Mouse (Mus musculus): Measurements from ENCODE around the gene Siglech. TPM values are rescaled to one million over a fixed set of nuclear protein-coding genes. Genes with fewer than 3 reads are reported as not detected.

The Siglech gene
- polyA plus RNA-seq, 1 experiment from 2014 or later, result 2.3 TPM

- no peaks in the 10 kb centered on the region for H3K27me3 ChIP-seq (ENCODE audit: control insufficient read depth, insufficient read depth, low read length)
- H3K9me3 ChIP-seq (ENCODE audit: control insufficient read depth, low read length), result no peaks in the 10 kb centered on the region
- DNase-seq (ENCODE audit: low spot score) (no peak), ATAC-seq (ENCODE audit: low FRiP score) (no peak)
- peaks cover 85% of the 10 kb centered on the region for H3K36me3 ChIP-seq (replicated peaks; ENCODE audit: control insufficient read depth, insufficient read depth)
- no peaks in the 10 kb centered on the region for H3K4me1 ChIP-seq (replicated peaks; ENCODE audit: control insufficient read depth, insufficient read depth, low read length)
- H3K9ac ChIP-seq, result no peak overlapping the region
- no peak overlapping the region for H3K4me3 ChIP-seq (replicated peaks; ENCODE audit: low read length)
- no peak overlapping the region for H3K4me2 ChIP-seq (replicated peaks)
- no peak overlapping the region for H3K27ac ChIP-seq
- 87% methylated on average over 5 of the region's 5 CpGs for WGBS
Observed at GRCm38 (mm10) chr7:55824468-55824867, 56.5 kb downstream of the Siglech start.

GRCm38 (mm10) chr7:55827551-55827950, 59.6 kb downstream of the Siglech start:
- H3K4me1 ChIP-seq (replicated peaks; ENCODE audit: control insufficient read depth, insufficient read depth, low read length), result no peaks in the 10 kb centered on the region
- H3K9me3 ChIP-seq (ENCODE audit: control insufficient read depth, low read length), result no peaks in the 10 kb centered on the region
- peaks cover 88% of the 10 kb centered on the region for H3K36me3 ChIP-seq (replicated peaks; ENCODE audit: control insufficient read depth, insufficient read depth)
- 92% methylated on average over 9 of the region's 9 CpGs for WGBS
- no peak overlapping the region for H3K4me3 ChIP-seq (replicated peaks; ENCODE audit: low read length)
- H3K27ac ChIP-seq, result no peak overlapping the region
- no peak overlapping the region for H3K9ac ChIP-seq
- ATAC-seq (ENCODE audit: low FRiP score) (no peak), DNase-seq (ENCODE audit: low spot score) (no peak)
- no peak overlapping the region for H3K4me2 ChIP-seq (replicated peaks)
- H3K27me3 ChIP-seq (ENCODE audit: control insufficient read depth, insufficient read depth, low read length), result no peaks in the 10 kb centered on the region

Other genes starting within 250 kb of the Siglech start
- 33.3 and 36.7 TPM in 2 replicates for gene Tubgcp5, start 26.0 kb downstream of the Siglech start, polyA plus RNA-seq (2014; fragmentation: Nextera tagmentation; extraction: Ambion mirVana)
- gene Cyfip1, start 73.6 kb downstream of the Siglech start, polyA plus RNA-seq (2014; fragmentation: Nextera tagmentation; extraction: Ambion mirVana), result 50.0 and 54.3 TPM in 2 replicates
- 48.4 and 49.1 TPM in 2 replicates for gene Nipa2, start 194.3 kb downstream of the Siglech start, polyA plus RNA-seq (2014; fragmentation: Nextera tagmentation; extraction: Ambion mirVana)